Mouse (Mus musculus) mammary gland, adult 2 months (tissue): Measurements from ENCODE around the gene Olfr943. TPM values are rescaled to one million over a fixed set of nuclear protein-coding genes. Genes with fewer than 3 reads are reported as not detected.

Experiments
- polyA plus RNA-seq: library from polyadenylated mRNA; depleted of rRNA; stranded (reverse); fragments of >200 nt; gene quantifications from 2 replicates; pipeline ENCODE4 v1.2.3, GENCODE M21; 2012; ENCODE audit warnings: low replicate concordance; rRNA removed

The Olfr943 gene
- not detected in 2 replicates for polyA plus RNA-seq

DNA sequence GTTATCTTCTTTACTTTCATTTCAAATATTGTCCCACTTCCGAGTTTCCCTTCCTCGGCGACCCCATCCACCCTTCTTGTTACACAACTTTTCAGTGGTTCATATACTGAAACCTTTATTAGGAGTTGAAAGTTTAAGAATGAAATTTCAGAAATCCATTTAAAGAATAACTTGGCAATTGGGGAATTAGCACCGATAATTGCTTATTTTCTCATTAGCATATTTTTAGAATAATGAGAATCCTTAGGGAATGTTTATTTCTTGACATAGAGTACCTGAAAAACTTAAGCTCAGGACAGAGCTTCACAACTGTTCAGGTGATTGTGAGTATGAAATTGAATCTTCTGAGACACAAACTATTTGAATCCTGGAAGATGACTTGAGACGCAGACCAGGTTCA, at the start of gene Olfr943:
TSS of gene Olfr943 (plus strand) at position 301 of the 400 bp plus-strand sequence.

DNA sequence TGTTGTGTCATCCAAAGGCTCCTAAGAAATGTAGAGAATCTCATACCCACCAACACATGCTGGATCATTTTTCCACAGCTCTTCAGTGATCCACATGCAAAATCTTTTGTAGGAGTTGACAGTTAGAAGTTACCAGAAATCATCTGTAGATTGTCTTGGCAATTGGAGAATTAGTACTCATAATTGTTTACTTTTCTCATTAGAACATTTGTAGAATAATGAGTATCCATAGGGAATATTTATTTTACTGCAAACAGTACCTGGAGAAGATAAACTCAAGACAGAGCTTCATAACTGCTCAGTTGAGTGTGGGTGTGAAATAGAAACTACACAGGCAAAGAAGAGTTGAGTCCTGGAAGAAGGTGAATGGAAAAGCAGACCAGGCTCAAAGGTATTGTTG, 38.3 kb upstream of the Olfr943 start, which contains the start of gene Olfr27:
TSS of gene Olfr27 (plus strand) at position 301 of the 400 bp plus-strand sequence.

DNA sequence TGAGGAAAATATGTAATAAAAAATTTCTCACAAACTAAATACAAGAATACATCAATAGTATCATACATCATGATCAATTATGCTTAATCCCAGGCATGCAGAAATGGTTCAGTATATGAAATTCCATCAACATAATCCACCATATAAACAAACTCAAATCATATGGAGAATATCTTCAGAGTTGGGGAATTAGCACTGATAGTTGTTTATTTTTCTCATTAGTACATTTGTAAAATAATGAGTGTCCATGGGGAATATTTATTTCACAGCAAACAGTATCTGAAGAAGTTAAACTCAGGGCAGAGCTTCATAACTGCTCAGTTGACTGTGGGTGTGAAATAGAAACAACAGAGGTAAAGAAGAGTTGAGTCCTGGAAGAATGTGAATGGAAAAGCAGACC, 35.5 kb downstream of the Olfr943 start, which contains the start of gene Olfr944:
TSS of gene Olfr944 (plus strand) at position 301 of the 400 bp plus-strand sequence.

Other genes with a start within 250 kb of the Olfr943 start
- gene Olfr930, start 236.5 kb upstream of the Olfr943 start, polyA plus RNA-seq = not detected in 2 replicates
- gene Olfr933, start 194.0 kb upstream of the Olfr943 start, polyA plus RNA-seq = not detected in 2 replicates
- not detected in 2 replicates for gene Olfr934, start 178.0 kb upstream of the Olfr943 start, polyA plus RNA-seq
- not detected in 2 replicates for gene Olfr935, start 166.6 kb upstream of the Olfr943 start, polyA plus RNA-seq
- gene Olfr146, start 142.9 kb upstream of the Olfr943 start, polyA plus RNA-seq = not detected in 2 replicates
- not detected in 2 replicates for gene Olfr937, start 101.4 kb upstream of the Olfr943 start, polyA plus RNA-seq
- not detected in 2 replicates for gene Olfr938, start 87.4 kb upstream of the Olfr943 start, polyA plus RNA-seq
- not detected in 2 replicates for gene Olfr27, start 38.2 kb upstream of the Olfr943 start, polyA plus RNA-seq
- gene Olfr944, start 35.6 kb downstream of the Olfr943 start, polyA plus RNA-seq = not detected in 2 replicates
- gene Olfr1537, start 83.7 kb downstream of the Olfr943 start, polyA plus RNA-seq = not detected in 2 replicates
- not detected in 2 replicates for gene Olfr945, start 110.5 kb downstream of the Olfr943 start, polyA plus RNA-seq
- gene Olfr948, start 159.7 kb downstream of the Olfr943 start, polyA plus RNA-seq = not detected in 2 replicates
- gene Olfr951, start 221.1 kb downstream of the Olfr943 start, polyA plus RNA-seq = not detected in 2 replicates